Comparison of ENCODE assay signal across 9 mouse cellular contexts in genomic region chr1:23705489-23705888, GRCm38 (mm10). TPM values are rescaled to one million over a fixed set of nuclear protein-coding genes. Genes with fewer than 3 reads are reported as not detected.
DNase-seq lines count a peak whose midpoint lies in the region; ATAC-seq and TF ChIP-seq lines count a peak whose summit lies in the region.
"Had no signal": no experiment of that assay in that cellular context is flagged by ENCODE, and none has a peak within 500 bp of the region (broad histone marks: within the 10 kb centered on the region; RNA-seq: fewer than 3 reads in every experiment).

No protein-coding gene starts in this region.

- TF ChIP-seq CTCF in heart, adult 2 months (IDR thresholded peaks at IDR 0.05) = peak; percentile 57

- H3K27me3 ChIP-seq in heart, adult 2 months (ENCODE audit: control insufficient read depth, insufficient read depth, low read length) = no peaks in the 10 kb centered on the region
- H3K27me3 ChIP-seq in heart, embryonic 12.5 days (replicated peaks) = no peaks in the 10 kb centered on the region
- H3K27me3 ChIP-seq in hindbrain, embryonic 14.5 days (ENCODE audit: control insufficient read depth, insufficient read depth, low read length) = no peaks in the 10 kb centered on the region
- H3K27me3 ChIP-seq in midbrain, embryonic 14.5 days (ENCODE audit: control insufficient read depth, insufficient read depth, low read length) = no peaks in the 10 kb centered on the region
- H3K27me3 ChIP-seq: liver, embryonic 15.5 days had no signal

- no peaks in the 10 kb centered on the region for H3K79me2 ChIP-seq in heart, adult 2 months (replicated peaks; ENCODE audit: control insufficient read depth, insufficient read depth, low read length)

- H3K4me3 ChIP-seq in heart, adult 2 months = no peak overlapping the region
- no peak overlapping the region for H3K4me3 ChIP-seq in heart, embryonic 12.5 days
- H3K4me3 ChIP-seq in hindbrain, embryonic 14.5 days (replicated peaks; ENCODE audit: low read length) = no peak overlapping the region
- H3K4me3 ChIP-seq in midbrain, embryonic 14.5 days (replicated peaks; ENCODE audit: low read depth, low read length) = no peak overlapping the region
- H3K4me3 ChIP-seq: liver, embryonic 15.5 days had no signal

- H3K4me1 ChIP-seq in heart, adult 2 months (ENCODE audit: control insufficient read depth, insufficient read depth, low read length) = no peaks in the 10 kb centered on the region
- H3K4me1 ChIP-seq in heart, embryonic 12.5 days (replicated peaks) = no peaks in the 10 kb centered on the region
- H3K4me1 ChIP-seq in hindbrain, embryonic 14.5 days (replicated peaks; ENCODE audit: control insufficient read depth, insufficient read depth, low read length) = peaks cover 8% of the 10 kb centered on the region
- peaks cover 7% of the 10 kb centered on the region for H3K4me1 ChIP-seq in midbrain, embryonic 14.5 days (ENCODE audit: control insufficient read depth, insufficient read depth, low read length)
- H3K4me1 ChIP-seq: liver, embryonic 15.5 days had no signal

- DNase-seq in heart, adult 2 months = no peak
- DNase-seq in adrenal gland, adult 8-10 months = peak; percentile 8
- peak; percentile 46 for DNase-seq in embryo, embryonic 11.5 days (ENCODE audit: low read depth, low spot score)
- DNase-seq in hindbrain, embryonic 14.5 days (ENCODE audit: low spot score) = peak; percentile 80
- DNase-seq in layer of hippocampus, postnatal 36 days = peak; percentile 47 to 50
- peak; percentile 87 for DNase-seq in midbrain, embryonic 14.5 days
- DNase-seq in spleen, postnatal 4 days (ENCODE audit: low spot score in 2 of 2) = peak; percentile 20 to 65

- WGBS in heart, adult 2 months = 23% methylated on average over 6 of the region's 6 CpGs
- 17% methylated on average over 6 of the region's 6 CpGs for WGBS in heart, embryonic 12.5 days
- 20% methylated on average over 6 of the region's 6 CpGs for WGBS in hindbrain, embryonic 14.5 days
- WGBS in midbrain, embryonic 14.5 days = 19% methylated on average over 6 of the region's 6 CpGs

- no peaks in the 10 kb centered on the region for H3K36me3 ChIP-seq in heart, adult 2 months (ENCODE audit: control insufficient read depth, insufficient read depth, low read length)
- no peaks in the 10 kb centered on the region for H3K36me3 ChIP-seq in heart, embryonic 12.5 days
- no peaks in the 10 kb centered on the region for H3K36me3 ChIP-seq in hindbrain, embryonic 14.5 days (replicated peaks; ENCODE audit: control insufficient read depth, insufficient read depth)
- H3K36me3 ChIP-seq in midbrain, embryonic 14.5 days (ENCODE audit: control insufficient read depth, insufficient read depth, low read length) = no peaks in the 10 kb centered on the region
- H3K36me3 ChIP-seq: liver, embryonic 15.5 days had no signal

- no peak overlapping the region for H3K4me2 ChIP-seq in heart, embryonic 12.5 days
- no peak overlapping the region for H3K4me2 ChIP-seq in hindbrain, embryonic 14.5 days (replicated peaks)
- no peak overlapping the region for H3K4me2 ChIP-seq in midbrain, embryonic 14.5 days (ENCODE audit: low read length)
- H3K4me2 ChIP-seq: liver, embryonic 15.5 days had no signal

- TF ChIP-seq EP300 in heart, adult 2 months (IDR thresholded peaks at IDR 0.05; ENCODE audit: insufficient read depth, low read depth, low read length) = no peak

- intact Hi-C loops in heart, adult 2 months (cut with DNase I) = no loop called here

- H3K9me3 ChIP-seq in heart, embryonic 12.5 days (replicated peaks) = 0 out of 2 replicates have a peak, but pooled peaks cover 2% of the 10 kb centered on the region
- no peaks in the 10 kb centered on the region for H3K9me3 ChIP-seq in hindbrain, embryonic 14.5 days (ENCODE audit: control insufficient read depth, low read length)
- no peaks in the 10 kb centered on the region for H3K9me3 ChIP-seq in midbrain, embryonic 14.5 days (ENCODE audit: control insufficient read depth, low read length)
- H3K9me3 ChIP-seq: liver, embryonic 15.5 days had no signal

- TF ChIP-seq POLR2A in heart, adult 2 months (IDR thresholded peaks at IDR 0.05; ENCODE audit: insufficient read depth, low read depth, low read length) = no peak

- ATAC-seq in heart, embryonic 12.5 days (ENCODE audit: insufficient number of reproducible peaks, low FRiP score) = no peak
- ATAC-seq in hindbrain, embryonic 14.5 days (ENCODE audit: low FRiP score) = peak; percentile 79
- ATAC-seq in midbrain, embryonic 14.5 days (ENCODE audit: low FRiP score, low TSS enrichment) = peak; percentile 59; the same call in 1 of the 2 replicates

- no peak overlapping the region for H3K9ac ChIP-seq in heart, adult 2 months (ENCODE audit: low read depth, low read length)
- no peak overlapping the region for H3K9ac ChIP-seq in heart, embryonic 12.5 days
- H3K9ac ChIP-seq in hindbrain, embryonic 14.5 days = no peak overlapping the region
- no peak overlapping the region for H3K9ac ChIP-seq in midbrain, embryonic 14.5 days (replicated peaks; ENCODE audit: low read length)
- H3K9ac ChIP-seq: liver, embryonic 15.5 days had no signal

- H3K27ac ChIP-seq in heart, adult 2 months = no peak overlapping the region
- no peak overlapping the region for H3K27ac ChIP-seq in heart, embryonic 12.5 days (ENCODE audit: poor library complexity, severe bottlenecking)
- H3K27ac ChIP-seq in hindbrain, embryonic 14.5 days = no peak overlapping the region
- H3K27ac ChIP-seq in midbrain, embryonic 14.5 days (replicated peaks; ENCODE audit: low read depth, low read length) = no peak overlapping the region
- H3K27ac ChIP-seq: liver, embryonic 15.5 days had no signal

RNA-seq across cellular contexts. Expression of gene B3gat2, which starts 56.1 kb away (rescaled TPM):
- total RNA-seq in heart, adult 2 months (2021) = not detected
- polyA plus RNA-seq in heart, adult 2 months (2012; rRNA removed) = not detected in 2 replicates
- 0.45 and 0.86 TPM in 2 replicates for polyA plus RNA-seq in heart, embryonic 12.5 days (2016; fragmentation: Nextera tagmentation; extraction: Ambion mirVana)
- total RNA-seq in adrenal gland, adult 8-10 months (2022) = not detected
- polyA plus RNA-seq in hindbrain, embryonic 14.5 days (2014; fragmentation: Nextera tagmentation; extraction: Ambion mirVana) = 23.8 and 24.2 TPM in 2 replicates
- 10 to 100 TPM; 13.4 to 14.3 TPM for total RNA-seq in layer of hippocampus, postnatal 36 days (2021)
- polyA plus RNA-seq in midbrain, embryonic 14.5 days (2014; fragmentation: Nextera tagmentation; extraction: Ambion mirVana) = 11.1 and 15.4 TPM in 2 replicates

Comparison
In these comparisons a context has a peak if more than half of its experiments do, and no peak if none do; other contexts are left out.
1. DNase-seq: peak in adrenal gland, adult 8-10 months (single experiment), embryo, embryonic 11.5 days (single experiment), hindbrain, embryonic 14.5 days (single experiment), layer of hippocampus, postnatal 36 days (2 of 2), midbrain, embryonic 14.5 days (single experiment) and spleen, postnatal 4 days (2 of 2); none in heart, adult 2 months (0 of 2).